Mouse (Mus musculus) intestine, embryonic 14.5 days (tissue): ENCODE data around the gene Zfp109. TPM values are rescaled to one million over a fixed set of nuclear protein-coding genes. Genes with fewer than 3 reads are reported as not detected.
A peak's percentile ranks its signal among the peaks of the same experiment; 100 is the strongest.

Source experiments
- ATAC-seq: fragments of 200-750 bp; cut with Nextera tagmentation; replicated peaks from 2 replicates; pipeline ENCODE4 v1.8.0; 2017; ENCODE audit warnings: low read depth, moderate number of reproducible peaks, moderate TSS enrichment, moderate library complexity; ENCODE audit not compliant: low FRiP score, low TSS enrichment
- DNase-seq: peaks from one replicate; pipeline ENCODE4 v3.0.0-alpha.2; 2018; ENCODE audit warnings: low spot score
- H3K27ac ChIP-seq: fragments of 300-500 bp; sonication (generic); 2 replicates; pipeline ENCODE4 v1.5.1; 2014; ENCODE audit warnings: low read depth, mild to moderate bottlenecking, control low read depth
- H3K27me3 ChIP-seq: fragments of 300-500 bp; sonication (generic); replicated peaks from 2 replicates; pipeline ENCODE4 v1.6.1; 2014; ENCODE audit warnings: low read length, control low read depth; ENCODE audit not compliant: control insufficient read depth, insufficient read depth
- H3K36me3 ChIP-seq: fragments of 300-500 bp; sonication (generic); 2 replicates; pipeline ENCODE4 v1.6.1; 2014; ENCODE audit warnings: low read length, control low read depth; ENCODE audit not compliant: control insufficient read depth, insufficient read depth
- H3K4me1 ChIP-seq: fragments of 300-500 bp; sonication (generic); replicated peaks from 2 replicates; pipeline ENCODE4 v1.6.1; 2014; ENCODE audit warnings: low read length, control low read depth, mixed read lengths; ENCODE audit not compliant: control insufficient read depth, insufficient read depth
- H3K4me2 ChIP-seq: fragments of 300-500 bp; sonication (generic); 2 replicates; pipeline ENCODE4 v1.6.1; 2014; ENCODE audit warnings: low read length
- H3K4me3 ChIP-seq: fragments of 300-500 bp; sonication (generic); 2 replicates; pipeline ENCODE4 v1.5.1; 2014; ENCODE audit warnings: low read depth, low read length, control low read depth, mixed read lengths
- H3K9ac ChIP-seq: fragments of 300-500 bp; sonication (generic); 2 replicates; pipeline ENCODE4 v1.6.1; 2014; ENCODE audit warnings: mild to moderate bottlenecking, low read length
- H3K9me3 ChIP-seq: fragments of 300-500 bp; sonication (generic); 2 replicates; pipeline ENCODE4 v1.6.1; 2016; ENCODE audit warnings: low read length, control low read depth; ENCODE audit not compliant: control insufficient read depth
- WGBS: fragments of 180-500 bp; shearing (Covaris S2); extraction: QIAGEN DNeasy Blood & Tissue Kit; methylation state at CpG from one replicate; pipeline ENCODE4 v1.1.7; 2014; 5-methylcytosine and 5-hydroxymethylcytosine counted together
- polyA plus RNA-seq: library from polyadenylated mRNA; unstranded; fragments of >200 nt; fragmentation: Nextera tagmentation; extraction: Ambion mirVana; gene quantifications from 2 replicates; pipeline ENCODE4 v1.2.1, GENCODE M21; 2014

Zfp109 gene
- polyA plus RNA-seq, 1 experiment from 2014 or later: 4.4 TPM

DNA sequence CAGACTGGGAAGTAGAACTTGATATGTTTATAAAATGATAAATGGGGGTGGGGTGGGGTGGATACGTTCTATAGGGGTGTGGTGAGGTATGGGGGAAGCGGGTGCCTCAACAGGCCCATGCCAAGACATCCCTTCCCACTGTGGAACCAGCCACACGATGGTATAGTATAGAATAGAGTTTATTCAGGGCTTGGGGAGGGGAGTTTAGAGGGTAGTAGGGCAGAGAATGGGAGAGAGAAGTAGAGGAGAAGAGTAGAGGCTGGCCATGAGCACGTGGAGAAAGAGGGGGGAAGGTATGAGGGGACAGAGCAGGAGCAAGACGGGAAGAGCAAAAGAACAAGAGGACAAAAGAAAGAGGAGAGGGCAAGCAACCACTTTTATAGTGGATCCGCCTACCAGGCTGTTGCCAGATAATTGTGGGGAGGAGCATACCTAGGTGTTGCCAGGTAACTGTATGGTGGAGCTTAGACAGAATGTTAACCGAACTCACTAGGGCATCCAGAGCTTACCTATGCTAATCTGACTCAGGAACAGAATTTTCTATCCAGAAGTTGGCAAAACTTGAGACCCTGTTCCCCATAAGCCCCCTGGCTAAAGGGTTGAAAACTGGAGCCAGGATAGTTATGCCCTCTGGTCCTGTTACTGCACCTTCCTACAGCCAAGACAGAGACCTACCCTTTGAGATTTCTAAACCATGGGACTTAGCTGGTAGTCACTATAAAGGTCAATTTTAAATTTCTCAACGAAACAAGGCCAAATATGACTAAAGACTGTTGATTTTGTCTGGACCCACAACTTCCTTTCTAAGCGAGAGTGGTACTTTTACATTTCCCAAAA, 16.6 kb upstream of the Zfp109 start:
- H3K9ac ChIP-seq: no peak overlapping the region; the same call in 1 of the 2 replicates
- no peaks in the 10 kb centered on the region for H3K27me3 ChIP-seq
- H3K36me3 ChIP-seq: no peaks in the 10 kb centered on the region; the same call in 1 of the 2 replicates
- DNase-seq (peak; percentile 50), ATAC-seq (peak; percentile 54)
- H3K4me2 ChIP-seq: peak overlapping the region; percentile 61
- 65% methylated on average over 9 of the region's 9 CpGs for WGBS
- peak overlapping the region; percentile 53 for H3K4me3 ChIP-seq
- no peaks in the 10 kb centered on the region for H3K9me3 ChIP-seq
- no peak overlapping the region for H3K27ac ChIP-seq
- no peaks in the 10 kb centered on the region; the same call in 1 of the 2 replicates for H3K4me1 ChIP-seq

DNA sequence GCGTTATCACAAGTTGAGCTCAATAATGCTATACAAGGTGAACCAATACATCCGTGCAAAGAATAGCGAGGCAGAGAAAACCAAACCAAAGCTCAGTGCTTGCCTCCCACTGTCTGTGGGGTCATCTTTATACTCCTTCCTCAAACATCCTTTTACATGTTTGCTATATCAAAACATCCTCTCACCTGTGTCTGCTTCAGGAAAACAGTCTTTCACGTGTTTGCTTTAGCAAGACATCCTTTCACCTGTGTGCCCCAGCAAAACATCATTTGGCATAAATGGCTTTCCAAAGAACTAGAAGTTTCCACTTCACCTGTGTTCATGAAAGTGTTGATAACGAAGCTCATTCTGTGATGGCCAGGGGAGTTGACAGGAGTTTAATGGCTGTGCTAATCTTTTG, 26.0 kb downstream of the Zfp109 start, which contains the start of gene Zfp111:
Gene Zfp111, minus strand, starts transcription at position 101 of the 400 bp plus-strand sequence.
- H3K9me3 ChIP-seq: no peaks in the 10 kb centered on the region
- WGBS: 81% methylated on average over 5 of the region's 5 CpGs
- DNase-seq (no peak), ATAC-seq (no peak)
- H3K27ac ChIP-seq: no peak within 1 kb of the TSS
- H3K36me3 ChIP-seq: 0 out of 2 replicates have a peak, but pooled peaks cover under 1% of the 10 kb centered on the region
- H3K27me3 ChIP-seq: no peaks in the 10 kb centered on the region
- H3K4me1 ChIP-seq: peaks cover 4% of the 10 kb centered on the region; the same call in 1 of the 2 replicates
- no peak within 1 kb of the TSS for H3K4me2 ChIP-seq
- no peak within 1 kb of the TSS for H3K9ac ChIP-seq
- H3K4me3 ChIP-seq: no peak within 1 kb of the TSS

DNA sequence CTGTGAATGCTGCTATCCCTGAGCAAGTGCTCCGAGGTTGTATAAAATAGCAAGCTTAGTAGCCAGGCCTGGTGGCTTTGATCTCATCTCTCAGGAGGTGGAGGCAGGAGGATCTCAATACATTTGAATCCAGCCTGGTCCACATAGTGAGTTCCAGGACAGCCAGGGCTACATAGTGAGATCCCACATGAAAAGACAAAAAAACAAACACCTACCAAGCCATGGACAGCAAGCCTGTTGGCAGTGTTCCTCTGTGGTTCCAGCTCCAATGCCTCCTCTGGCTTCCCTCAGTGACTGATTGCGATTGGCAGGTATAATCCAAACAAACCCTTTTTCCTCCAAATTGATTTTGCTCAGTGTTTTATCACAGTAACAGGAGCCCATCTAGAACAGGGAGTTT, 27.1 kb downstream of the Zfp109 start:
- WGBS: 71% methylated on average over 2 of the region's 2 CpGs
- Histone ChIP-seq H3K27ac (no peak overlapping the region), H3K9ac (no peak overlapping the region), H3K4me2 (no peak overlapping the region), H3K4me3 (no peak overlapping the region), H3K9me3 (no peaks in the 10 kb centered on the region), H3K27me3 (no peaks in the 10 kb centered on the region), H3K4me1 (peaks cover 4% of the 10 kb centered on the region; the same call in 1 of the 2 replicates), H3K36me3 (peaks cover 6% of the 10 kb centered on the region; the same call in 1 of the 2 replicates)
- ATAC-seq: no peak
- no peak for DNase-seq

DNA sequence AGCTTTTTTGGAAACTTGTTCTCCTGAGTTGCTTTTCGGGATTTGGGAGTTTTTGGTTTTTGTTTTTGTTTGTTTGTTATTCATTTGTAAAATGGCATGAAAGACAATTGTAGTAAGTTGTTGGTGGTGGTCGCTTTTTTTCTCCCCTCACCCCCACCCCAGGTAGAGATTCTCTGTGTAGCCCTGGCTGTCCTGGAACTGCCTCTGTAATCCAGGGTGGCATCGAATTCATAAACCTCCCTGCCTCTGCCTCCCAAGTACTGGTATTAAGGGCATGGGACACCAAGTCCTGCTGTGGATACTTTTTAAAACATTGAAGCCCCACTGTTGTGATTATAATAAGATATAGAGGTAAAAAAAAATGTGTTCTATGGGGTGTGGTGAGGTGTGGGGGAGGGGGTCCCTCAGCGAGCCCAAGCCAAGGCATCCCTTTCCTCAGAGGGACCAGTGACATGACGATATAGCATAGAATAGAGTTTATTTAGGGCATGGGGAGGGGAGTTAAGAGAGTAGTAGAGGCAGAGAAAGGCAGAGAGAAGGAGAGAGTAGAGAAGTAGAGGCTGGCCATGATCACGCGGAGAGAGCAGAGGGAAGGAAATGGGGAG, 29.0 kb downstream of the Zfp109 start:
- peak; percentile 62; the same call in 1 of the 2 replicates for ATAC-seq
- Histone ChIP-seq H3K4me1 (peaks cover 4% of the 10 kb centered on the region; the same call in 1 of the 2 replicates), H3K36me3 (peaks cover 22% of the 10 kb centered on the region), H3K9ac (no peak overlapping the region; the same call in 1 of the 2 replicates), H3K27ac (no peak overlapping the region), H3K4me3 (peak overlapping the region; percentile 69), H3K9me3 (no peaks in the 10 kb centered on the region), H3K27me3 (no peaks in the 10 kb centered on the region), H3K4me2 (peak overlapping the region; percentile 77)
- 65% methylated on average over 7 of the region's 7 CpGs for WGBS
- no peak for DNase-seq

- ATAC-seq (peak; percentile 91), DNase-seq (peak; percentile 87)
- Histone ChIP-seq H3K27me3 (no peaks in the 10 kb centered on the region), H3K9me3 (no peaks in the 10 kb centered on the region), H3K4me3 (peak overlapping the region; percentile 69), H3K4me1 (peaks cover 4% of the 10 kb centered on the region; the same call in 1 of the 2 replicates), H3K36me3 (peaks cover 26% of the 10 kb centered on the region), H3K9ac (peak overlapping the region; percentile 91), H3K27ac (peak overlapping the region; percentile 69; the same call in 1 of the 2 replicates), H3K4me2 (peak overlapping the region; percentile 77)
- WGBS: 12% methylated on average over 24 of the region's 24 CpGs
Observed at GRCm38 (mm10) chr7:24207488-24208261, 29.7 kb downstream of the Zfp109 start.

DNA sequence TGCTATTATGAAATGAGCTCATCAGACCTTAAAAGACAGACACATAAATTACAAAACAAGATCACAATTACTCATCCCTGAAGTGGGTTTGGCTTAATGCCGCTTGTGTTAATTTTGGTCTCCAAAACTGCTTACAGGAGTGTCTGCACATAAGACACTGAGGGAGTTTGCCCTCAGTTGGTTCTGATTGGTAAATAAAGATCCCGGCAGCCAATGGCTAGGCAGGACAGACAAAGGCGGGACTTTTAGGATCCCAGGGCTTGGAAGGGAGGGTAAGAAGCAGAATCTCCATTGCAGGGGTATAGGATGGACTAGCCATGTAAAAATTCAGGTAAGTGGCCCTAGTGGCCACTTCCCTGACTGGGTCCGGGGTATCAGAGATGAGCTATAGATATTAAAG, 40.4 kb downstream of the Zfp109 start:
- WGBS: 97% methylated on average over 4 of the region's 4 CpGs
- Histone ChIP-seq H3K9ac (no peak overlapping the region), H3K36me3 (peaks cover 58% of the 10 kb centered on the region), H3K27ac (no peak overlapping the region), H3K4me2 (no peak overlapping the region), H3K9me3 (peaks cover 17% of the 10 kb centered on the region), H3K4me1 (no peaks in the 10 kb centered on the region), H3K27me3 (no peaks in the 10 kb centered on the region), H3K4me3 (no peak overlapping the region)
- DNase-seq (no peak), ATAC-seq (no peak)

- H3K4me3 ChIP-seq: no peak overlapping the region
- no peak overlapping the region for H3K27ac ChIP-seq
- no peaks in the 10 kb centered on the region for H3K4me1 ChIP-seq
- H3K4me2 ChIP-seq: no peak overlapping the region
- WGBS: 47% methylated on average over 3 of the region's 3 CpGs
- ATAC-seq (peak; percentile 72), DNase-seq (no peak)
- peaks cover 11% of the 10 kb centered on the region for H3K9me3 ChIP-seq
- H3K36me3 ChIP-seq: peaks cover 23% of the 10 kb centered on the region
- H3K27me3 ChIP-seq: no peaks in the 10 kb centered on the region
- H3K9ac ChIP-seq: no peak overlapping the region
Observed at GRCm38 (mm10) chr7:24193157-24193556, 44.2 kb downstream of the Zfp109 start.

DNA sequence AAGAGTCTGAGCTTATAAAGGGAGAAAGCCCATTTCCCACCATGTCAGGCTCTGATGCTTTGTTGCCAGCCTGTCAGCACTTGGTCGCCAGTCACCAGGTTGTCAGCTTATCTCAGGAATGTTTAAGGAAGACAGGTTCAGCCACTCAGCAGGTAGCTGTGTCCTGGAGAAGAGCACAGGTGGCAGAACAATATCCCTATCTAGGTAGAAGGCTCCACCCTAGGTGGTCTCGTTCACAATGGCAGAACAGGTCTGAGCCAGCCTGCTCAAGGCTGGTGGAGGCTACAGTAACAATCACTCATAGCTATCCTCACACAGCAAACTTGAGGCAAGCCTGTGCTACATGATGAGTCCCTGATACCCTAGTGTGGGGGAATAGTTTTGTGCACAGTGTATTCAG, 46.0 kb downstream of the Zfp109 start:
- H3K9me3 ChIP-seq: peaks cover 9% of the 10 kb centered on the region; the same call in 1 of the 2 replicates
- ATAC-seq (no peak), DNase-seq (no peak)
- no peak overlapping the region for H3K4me2 ChIP-seq
- H3K9ac ChIP-seq: no peak overlapping the region
- peaks cover 12% of the 10 kb centered on the region for H3K36me3 ChIP-seq
- no peaks in the 10 kb centered on the region for H3K4me1 ChIP-seq
- no peaks in the 10 kb centered on the region for H3K27me3 ChIP-seq
- no peak overlapping the region for H3K27ac ChIP-seq
- no peak overlapping the region for H3K4me3 ChIP-seq
- WGBS: 73% methylated on average over 2 of the region's 2 CpGs
